Mouse (Mus musculus) gastrocnemius, adult 18-20 months (tissue): ENCODE measurements around the gene Cdyl2. TPM values are rescaled to one million over a fixed set of nuclear protein-coding genes. Genes with fewer than 3 reads are reported as not detected.

Experiments
- DNase-seq: peaks from one replicate; pipeline ENCODE4 v3.0.0; 2021; ENCODE audit warnings: low spot score
- total RNA-seq, 2 experiments: library from RNA; stranded (reverse); gene quantifications; 2 replicates each; pipeline ENCODE4 v1.2.3; 2021

The Cdyl2 gene
- total RNA-seq, 2 experiments from 2014 or later: 2.9 to 3.7 TPM

GRCm38 (mm10) chr8:116623591-116623990 lies 109.2 kb downstream of the Cdyl2 start:
- DNase-seq: no peak

GRCm38 (mm10) chr8:116622326-116622725 lies 110.5 kb downstream of the Cdyl2 start:
- no peak for DNase-seq

- DNase-seq: no peak
Measured at GRCm38 (mm10) chr8:116621158-116621961, 111.4 kb downstream of the Cdyl2 start.

- no peak for DNase-seq
Measured at GRCm38 (mm10) chr8:116619686-116620320, 113.0 kb downstream of the Cdyl2 start.

- DNase-seq: no peak
Measured at GRCm38 (mm10) chr8:116619221-116619620, 113.6 kb downstream of the Cdyl2 start.

GRCm38 (mm10) chr8:116618797-116619196 lies 114.0 kb downstream of the Cdyl2 start:
- DNase-seq: no peak

GRCm38 (mm10) chr8:116617891-116618290 lies 114.9 kb downstream of the Cdyl2 start:
- no peak for DNase-seq

GRCm38 (mm10) chr8:116616369-116616768 lies 116.4 kb downstream of the Cdyl2 start:
- DNase-seq: no peak

GRCm38 (mm10) chr8:116614901-116615300 lies 117.9 kb downstream of the Cdyl2 start:
- DNase-seq: peak; percentile 47

- no peak for DNase-seq
Measured at GRCm38 (mm10) chr8:116606171-116606570, 126.6 kb downstream of the Cdyl2 start.

GRCm38 (mm10) chr8:116602806-116603205 lies 130.0 kb downstream of the Cdyl2 start:
- DNase-seq: no peak

- DNase-seq: no peak
Measured at GRCm38 (mm10) chr8:116599728-116600127, 133.1 kb downstream of the Cdyl2 start.

GRCm38 (mm10) chr8:116591226-116591625 lies 141.6 kb downstream of the Cdyl2 start:
- no peak for DNase-seq

GRCm38 (mm10) chr8:116590546-116590945 lies 142.2 kb downstream of the Cdyl2 start:
- no peak for DNase-seq

GRCm38 (mm10) chr8:116590106-116590505 lies 142.7 kb downstream of the Cdyl2 start:
- DNase-seq: no peak

- DNase-seq: no peak
Measured at GRCm38 (mm10) chr8:116587616-116588468, 144.9 kb downstream of the Cdyl2 start.

- DNase-seq: no peak
Measured at GRCm38 (mm10) chr8:116581318-116582019, 151.3 kb downstream of the Cdyl2 start.

- DNase-seq: no peak
Measured at GRCm38 (mm10) chr8:116576732-116577131, 156.1 kb downstream of the Cdyl2 start.

GRCm38 (mm10) chr8:116573085-116573484 lies 159.7 kb downstream of the Cdyl2 start:
- DNase-seq: no peak

- no peak for DNase-seq
Measured at GRCm38 (mm10) chr8:116552778-116553177, 180.0 kb downstream of the Cdyl2 start.

- DNase-seq: no peak
Measured at GRCm38 (mm10) chr8:116552255-116552654, 180.5 kb downstream of the Cdyl2 start.
